Mouse (Mus musculus) cerebellum, adult 2 months (tissue): ENCODE measurements around the gene Alg9.

ENCODE experiments used
- CTCF ChIP-seq: fragments of 200-500 bp; IDR thresholded peaks from 2 replicates; pipeline ENCODE4 v1.5.1; 2011; ENCODE audit warnings: low read depth, mild to moderate bottlenecking, control low read depth, low read length, moderate library complexity, borderline replicate concordance; ENCODE audit not compliant: insufficient read depth
- POLR2A ChIP-seq: fragments of 200-500 bp; IDR thresholded peaks from 2 replicates; pipeline ENCODE4 v1.6.1; 2011; ENCODE audit warnings: low read length, control low read depth, borderline replicate concordance; ENCODE audit not compliant: insufficient read depth

GRCm38 (mm10) chr9:50776162-50776760, 1.4 kb downstream of the Alg9 start:
- TF ChIP-seq POLR2A: no peak
- no peak for TF ChIP-seq CTCF
